Mouse (Mus musculus): Measurements from ENCODE around the gene Npepps. TPM values are rescaled to one million over a fixed set of nuclear protein-coding genes. Genes with fewer than 3 reads are reported as not detected.

The Npepps gene
- polyA plus RNA-seq, 1 experiment from 2014 or later: 86.5 TPM

- Histone ChIP-seq H3K36me3 (ENCODE audit: control insufficient read depth, insufficient read depth, low read length) (no peaks in the 10 kb centered on the region), H3K27me3 (ENCODE audit: control insufficient read depth, insufficient read depth, low read depth, low read length) (no peaks in the 10 kb centered on the region), H3K4me1 (replicated peaks; ENCODE audit: control insufficient read depth, insufficient read depth, low read length) (peaks cover 17% of the 10 kb centered on the region), H3K9me3 (ENCODE audit: control insufficient read depth, low read length) (no peaks in the 10 kb centered on the region), H3K27ac (ENCODE audit: low read length) (no peak overlapping the region; the same call in 1 of the 2 replicates), H3K9ac (ENCODE audit: low read length) (no peak overlapping the region), H3K4me3 (ENCODE audit: low read length) (no peak overlapping the region), H3K4me2 (ENCODE audit: low read depth, low read length) (no peak overlapping the region)
- no peak for ATAC-seq (ENCODE audit: low read depth)
- 68% methylated on average over 16 of the region's 16 CpGs for WGBS
Measured at GRCm38 (mm10) chr11:97301406-97301805, 21.0 kb upstream of the Npepps start.

- no peaks in the 10 kb centered on the region for H3K9me3 ChIP-seq (ENCODE audit: control insufficient read depth, low read length)
- H3K4me3 ChIP-seq (ENCODE audit: low read length): no peak overlapping the region
- ATAC-seq (ENCODE audit: low read depth): no peak
- H3K4me2 ChIP-seq (ENCODE audit: low read depth, low read length): no peak overlapping the region
- H3K27ac ChIP-seq (ENCODE audit: low read length): no peak overlapping the region
- WGBS: 82% methylated on average over 2 of the region's 2 CpGs
- peaks cover 17% of the 10 kb centered on the region for H3K4me1 ChIP-seq (replicated peaks; ENCODE audit: control insufficient read depth, insufficient read depth, low read length)
- no peaks in the 10 kb centered on the region for H3K27me3 ChIP-seq (ENCODE audit: control insufficient read depth, insufficient read depth, low read depth, low read length)
- no peak overlapping the region for H3K9ac ChIP-seq (ENCODE audit: low read length)
- no peaks in the 10 kb centered on the region for H3K36me3 ChIP-seq (ENCODE audit: control insufficient read depth, insufficient read depth, low read length)
Measured at GRCm38 (mm10) chr11:97299939-97300338, 19.5 kb upstream of the Npepps start.

- no peaks in the 10 kb centered on the region for H3K27me3 ChIP-seq (ENCODE audit: control insufficient read depth, insufficient read depth, low read depth, low read length)
- no peaks in the 10 kb centered on the region for H3K36me3 ChIP-seq (ENCODE audit: control insufficient read depth, insufficient read depth, low read length)
- no peak overlapping the region for H3K4me3 ChIP-seq (ENCODE audit: low read length)
- H3K27ac ChIP-seq (ENCODE audit: low read length): no peak overlapping the region
- H3K9ac ChIP-seq (ENCODE audit: low read length): no peak overlapping the region
- no peak overlapping the region for H3K4me2 ChIP-seq (ENCODE audit: low read depth, low read length)
- no peaks in the 10 kb centered on the region for H3K9me3 ChIP-seq (ENCODE audit: control insufficient read depth, low read length)
- H3K4me1 ChIP-seq (replicated peaks; ENCODE audit: control insufficient read depth, insufficient read depth, low read length): peaks cover 4% of the 10 kb centered on the region; the same call in 1 of the 2 replicates
- WGBS: 88% methylated on average over 3 of the region's 4 CpGs
- no peak for ATAC-seq (ENCODE audit: low read depth)
Measured at GRCm38 (mm10) chr11:97296542-97296941, 16.1 kb upstream of the Npepps start.

- Histone ChIP-seq H3K27me3 (ENCODE audit: control insufficient read depth, insufficient read depth, low read depth, low read length) (no peaks in the 10 kb centered on the region), H3K9me3 (ENCODE audit: control insufficient read depth, low read length) (no peaks in the 10 kb centered on the region), H3K27ac (ENCODE audit: low read length) (no peak overlapping the region), H3K4me1 (replicated peaks; ENCODE audit: control insufficient read depth, insufficient read depth, low read length) (no peaks in the 10 kb centered on the region), H3K4me2 (ENCODE audit: low read depth, low read length) (no peak overlapping the region), H3K9ac (ENCODE audit: low read length) (no peak overlapping the region), H3K4me3 (ENCODE audit: low read length) (no peak overlapping the region), H3K36me3 (ENCODE audit: control insufficient read depth, insufficient read depth, low read length) (no peaks in the 10 kb centered on the region)
- ATAC-seq (ENCODE audit: low read depth): no peak
- WGBS: 90% methylated on average over 1 of the region's 1 CpGs
Measured at GRCm38 (mm10) chr11:97292731-97293130, 12.3 kb upstream of the Npepps start.

- H3K4me2 ChIP-seq (ENCODE audit: low read depth, low read length): no peak overlapping the region
- H3K27ac ChIP-seq (ENCODE audit: low read length): no peak overlapping the region
- H3K4me3 ChIP-seq (ENCODE audit: low read length): no peak overlapping the region
- WGBS: 57% methylated on average over 11 of the region's 12 CpGs
- H3K4me1 ChIP-seq (replicated peaks; ENCODE audit: control insufficient read depth, insufficient read depth, low read length): no peaks in the 10 kb centered on the region
- H3K27me3 ChIP-seq (ENCODE audit: control insufficient read depth, insufficient read depth, low read depth, low read length): no peaks in the 10 kb centered on the region
- H3K9ac ChIP-seq (ENCODE audit: low read length): no peak overlapping the region
- no peak for ATAC-seq (ENCODE audit: low read depth)
- no peaks in the 10 kb centered on the region for H3K36me3 ChIP-seq (ENCODE audit: control insufficient read depth, insufficient read depth, low read length)
- no peaks in the 10 kb centered on the region for H3K9me3 ChIP-seq (ENCODE audit: control insufficient read depth, low read length)
Measured at GRCm38 (mm10) chr11:97289276-97290230, 9.1 kb upstream of the Npepps start.

- Histone ChIP-seq H3K36me3 (ENCODE audit: control insufficient read depth, insufficient read depth, low read length) (no peaks in the 10 kb centered on the region), H3K27me3 (ENCODE audit: control insufficient read depth, insufficient read depth, low read depth, low read length) (no peaks in the 10 kb centered on the region), H3K4me3 (ENCODE audit: low read length) (no peak overlapping the region), H3K4me2 (ENCODE audit: low read depth, low read length) (no peak overlapping the region), H3K27ac (ENCODE audit: low read length) (no peak overlapping the region), H3K4me1 (replicated peaks; ENCODE audit: control insufficient read depth, insufficient read depth, low read length) (no peaks in the 10 kb centered on the region), H3K9me3 (ENCODE audit: control insufficient read depth, low read length) (no peaks in the 10 kb centered on the region), H3K9ac (ENCODE audit: low read length) (no peak overlapping the region)
- no peak for ATAC-seq (ENCODE audit: low read depth)
Measured at GRCm38 (mm10) chr11:97287643-97288042, 7.2 kb upstream of the Npepps start.

- Histone ChIP-seq H3K4me1 (replicated peaks; ENCODE audit: control insufficient read depth, insufficient read depth, low read length) (no peaks in the 10 kb centered on the region), H3K36me3 (ENCODE audit: control insufficient read depth, insufficient read depth, low read length) (no peaks in the 10 kb centered on the region), H3K27me3 (ENCODE audit: control insufficient read depth, insufficient read depth, low read depth, low read length) (no peaks in the 10 kb centered on the region), H3K4me2 (ENCODE audit: low read depth, low read length) (no peak overlapping the region), H3K27ac (ENCODE audit: low read length) (no peak overlapping the region), H3K9me3 (ENCODE audit: control insufficient read depth, low read length) (no peaks in the 10 kb centered on the region), H3K4me3 (ENCODE audit: low read length) (no peak overlapping the region), H3K9ac (ENCODE audit: low read length) (no peak overlapping the region)
- no peak for ATAC-seq (ENCODE audit: low read depth)
- 32% methylated on average over 6 of the region's 6 CpGs for WGBS
Measured at GRCm38 (mm10) chr11:97286973-97287372, 6.5 kb upstream of the Npepps start.

- Histone ChIP-seq H3K9ac (ENCODE audit: low read length) (no peak overlapping the region), H3K27me3 (ENCODE audit: control insufficient read depth, insufficient read depth, low read depth, low read length) (no peaks in the 10 kb centered on the region), H3K4me1 (replicated peaks; ENCODE audit: control insufficient read depth, insufficient read depth, low read length) (no peaks in the 10 kb centered on the region), H3K4me3 (ENCODE audit: low read length) (no peak overlapping the region), H3K27ac (ENCODE audit: low read length) (no peak overlapping the region), H3K4me2 (ENCODE audit: low read depth, low read length) (no peak overlapping the region), H3K9me3 (ENCODE audit: control insufficient read depth, low read length) (no peaks in the 10 kb centered on the region), H3K36me3 (ENCODE audit: control insufficient read depth, insufficient read depth, low read length) (no peaks in the 10 kb centered on the region)
- no peak for ATAC-seq (ENCODE audit: low read depth)
- 59% methylated on average over 9 of the region's 9 CpGs for WGBS
Measured at GRCm38 (mm10) chr11:97285852-97286775, 5.7 kb upstream of the Npepps start.

- Histone ChIP-seq H3K4me2 (ENCODE audit: low read depth, low read length) (no peak overlapping the region), H3K9me3 (ENCODE audit: control insufficient read depth, low read length) (no peaks in the 10 kb centered on the region), H3K27ac (ENCODE audit: low read length) (no peak overlapping the region), H3K4me3 (ENCODE audit: low read length) (no peak overlapping the region), H3K27me3 (ENCODE audit: control insufficient read depth, insufficient read depth, low read depth, low read length) (no peaks in the 10 kb centered on the region), H3K4me1 (replicated peaks; ENCODE audit: control insufficient read depth, insufficient read depth, low read length) (no peaks in the 10 kb centered on the region), H3K9ac (ENCODE audit: low read length) (no peak overlapping the region), H3K36me3 (ENCODE audit: control insufficient read depth, insufficient read depth, low read length) (no peaks in the 10 kb centered on the region)
- WGBS: 66% methylated on average over 4 of the region's 4 CpGs
- no peak for ATAC-seq (ENCODE audit: low read depth)
Measured at GRCm38 (mm10) chr11:97284854-97285253, 4.4 kb upstream of the Npepps start.
